Mouse (Mus musculus): ENCODE measurements around the gene Nol12.

The Nol12 gene

GRCm38 (mm10) chr15:78948152-78948725, 13.5 kb downstream of the Nol12 start:
- no peak for DNase-seq (ENCODE audit: low spot score in 2 of 2)

- peak in 1 of 2 experiments; percentile 17 for DNase-seq (ENCODE audit: low spot score in 2 of 2)
These were observed 14.2 kb downstream of the Nol12 start for GRCm38 (mm10) chr15:78948883-78949282.

- DNase-seq (ENCODE audit: low spot score in 2 of 2), result no peak
These were observed 20.9 kb downstream of the Nol12 start for GRCm38 (mm10) chr15:78955663-78956062.

- no peak for DNase-seq (ENCODE audit: low spot score in 2 of 2)
These were observed 21.6 kb downstream of the Nol12 start for GRCm38 (mm10) chr15:78956351-78956750.

GRCm38 (mm10) chr15:78957021-78957420, 22.3 kb downstream of the Nol12 start:
- DNase-seq (ENCODE audit: low spot score in 2 of 2), result no peak

GRCm38 (mm10) chr15:78959537-78959936, 24.8 kb downstream of the Nol12 start:
- DNase-seq (ENCODE audit: low spot score in 2 of 2), result no peak

- no peak for DNase-seq (ENCODE audit: low spot score in 2 of 2)
These were observed 25.4 kb downstream of the Nol12 start for GRCm38 (mm10) chr15:78960088-78960487.

GRCm38 (mm10) chr15:78962885-78963284, 28.2 kb downstream of the Nol12 start:
- peak in 1 of 2 experiments; percentile 74 for DNase-seq (ENCODE audit: low spot score in 2 of 2)

GRCm38 (mm10) chr15:78971626-78972025, 36.9 kb downstream of the Nol12 start:
- no peak for DNase-seq (ENCODE audit: low spot score in 2 of 2)

GRCm38 (mm10) chr15:78973950-78974349, 39.2 kb downstream of the Nol12 start:
- DNase-seq (ENCODE audit: low spot score in 2 of 2), result no peak

- no peak for DNase-seq (ENCODE audit: low spot score in 2 of 2)
These were observed 43.0 kb downstream of the Nol12 start for GRCm38 (mm10) chr15:78977676-78978159.

- DNase-seq (ENCODE audit: low spot score in 2 of 2), result no peak
These were observed 44.1 kb downstream of the Nol12 start for GRCm38 (mm10) chr15:78978875-78979274.

- no peak for DNase-seq (ENCODE audit: low spot score in 2 of 2)
These were observed 45.4 kb downstream of the Nol12 start for GRCm38 (mm10) chr15:78980084-78980483.

- peak; percentile 59 to 70 for DNase-seq (ENCODE audit: low spot score in 2 of 2)
These were observed 48.1 kb downstream of the Nol12 start for GRCm38 (mm10) chr15:78982658-78983435.

- DNase-seq (ENCODE audit: low spot score in 2 of 2), result no peak
These were observed 48.9 kb downstream of the Nol12 start for GRCm38 (mm10) chr15:78983436-78984285.

- no peak for DNase-seq (ENCODE audit: low spot score in 2 of 2)
These were observed 49.6 kb downstream of the Nol12 start for GRCm38 (mm10) chr15:78984286-78984778.

GRCm38 (mm10) chr15:78986536-78987220, 51.9 kb downstream of the Nol12 start:
- peak in 1 of 2 experiments; percentile 27 for DNase-seq (ENCODE audit: low spot score in 2 of 2)

- DNase-seq (ENCODE audit: low spot score in 2 of 2), result peak; percentile 50 to 94
These were observed 53.8 kb downstream of the Nol12 start for GRCm38 (mm10) chr15:78988499-78988971.

GRCm38 (mm10) chr15:78989152-78990092, 54.7 kb downstream of the Nol12 start:
- no peak for DNase-seq (ENCODE audit: low spot score in 2 of 2)

GRCm38 (mm10) chr15:78990093-78990463, 55.3 kb downstream of the Nol12 start:
- no peak for DNase-seq (ENCODE audit: low spot score in 2 of 2)
